Mouse (Mus musculus) left cerebral cortex, adult 18-20 months (tissue): ENCODE results near the gene Vmn1r70. TPM values are rescaled to one million over a fixed set of nuclear protein-coding genes. Genes with fewer than 3 reads are reported as not detected.

Source experiments
- DNase-seq, 2 experiments: peaks; one replicate each; pipeline ENCODE4 v3.0.0; 2021 to 2022; ENCODE audit warnings: low spot score in 2 of 2, mixed read lengths in 1 of 2
- long read RNA-seq, 2 experiments: library from polyadenylated mRNA; stranded (forward); transcript quantifications; one replicate each; pipeline ENCODE4 v2.0.0; 2021
- total RNA-seq, 2 experiments: library from RNA; stranded (reverse); gene quantifications; 2 replicates each; pipeline ENCODE4 v1.2.3; 2021

Vmn1r70 gene
- total RNA-seq, result not detected
- long read RNA-seq, experiment 1, result 0 reads
- long read RNA-seq, experiment 2, result 0 reads

DNA sequence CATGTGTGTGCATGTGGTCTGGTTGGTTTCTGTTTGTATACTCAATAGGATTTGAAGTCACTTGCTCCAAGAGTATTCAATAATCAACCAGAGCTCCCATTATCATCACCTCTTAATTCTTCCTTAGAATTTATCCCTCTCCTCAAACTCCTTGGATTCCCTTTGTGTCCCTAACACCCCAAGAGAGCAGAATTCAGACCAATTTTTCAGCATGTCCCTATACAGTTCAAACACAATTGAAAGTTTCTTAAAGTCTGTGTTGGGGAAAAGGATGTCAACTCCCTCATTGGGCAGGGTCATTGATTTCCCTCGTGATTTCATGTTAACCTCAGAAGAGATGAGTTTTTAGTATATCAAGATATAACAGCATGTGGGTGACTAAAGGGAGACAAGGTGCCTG is at the start of gene Vmn1r70:
Vmn1r70 (plus strand) TSS at position 301 of the 400 bp plus-strand sequence.
- no peak for DNase-seq

DNA sequence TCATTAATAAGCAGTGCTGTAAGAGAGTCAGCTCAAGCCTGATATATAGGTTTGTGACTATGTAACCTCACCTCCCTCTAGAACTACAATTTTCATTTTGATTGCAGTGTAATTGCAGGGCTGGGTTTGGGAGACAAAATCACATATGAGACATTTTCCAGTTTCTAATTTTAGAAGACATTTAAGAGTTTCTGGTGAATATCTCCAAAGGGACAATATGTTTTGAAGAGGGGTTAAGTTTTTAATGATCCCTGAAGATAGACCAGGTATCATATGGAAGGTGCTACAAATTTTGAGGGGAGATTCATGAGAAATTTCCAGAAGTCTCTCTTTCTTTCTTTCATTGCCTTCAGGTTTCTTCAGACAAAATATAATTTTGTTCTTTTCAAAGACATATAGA is 17.8 kb upstream of the Vmn1r70 start, which contains the start of gene Vmn1r69:
Vmn1r69 (minus strand) TSS at position 101 of the 400 bp plus-strand sequence.
- DNase-seq, result no peak

Other genes starting within 250 kb of the Vmn1r70 start
- not detected for gene Vmn1r67, start 188.2 kb upstream of the Vmn1r70 start, total RNA-seq
- gene Zik1, start 136.1 kb upstream of the Vmn1r70 start, total RNA-seq, result 10 to 100 TPM; 17.4 to 19.0 TPM
- gene Vmn1r68, start 73.0 kb upstream of the Vmn1r70 start, total RNA-seq, result not detected
- not detected for gene Vmn1r69, start 17.9 kb upstream of the Vmn1r70 start, total RNA-seq
- not detected for gene Nlrp4b, start 56.3 kb downstream of the Vmn1r70 start, total RNA-seq
- gene Vmn1r71, start 122.8 kb downstream of the Vmn1r70 start, total RNA-seq, result not detected